Mouse (Mus musculus): Measurements from ENCODE around the gene Mtmr3. TPM values are rescaled to one million over a fixed set of nuclear protein-coding genes. Genes with fewer than 3 reads are reported as not detected.

Mtmr3 gene
- polyA plus RNA-seq, 1 experiment from 2014 or later: 28.1 TPM

DNA sequence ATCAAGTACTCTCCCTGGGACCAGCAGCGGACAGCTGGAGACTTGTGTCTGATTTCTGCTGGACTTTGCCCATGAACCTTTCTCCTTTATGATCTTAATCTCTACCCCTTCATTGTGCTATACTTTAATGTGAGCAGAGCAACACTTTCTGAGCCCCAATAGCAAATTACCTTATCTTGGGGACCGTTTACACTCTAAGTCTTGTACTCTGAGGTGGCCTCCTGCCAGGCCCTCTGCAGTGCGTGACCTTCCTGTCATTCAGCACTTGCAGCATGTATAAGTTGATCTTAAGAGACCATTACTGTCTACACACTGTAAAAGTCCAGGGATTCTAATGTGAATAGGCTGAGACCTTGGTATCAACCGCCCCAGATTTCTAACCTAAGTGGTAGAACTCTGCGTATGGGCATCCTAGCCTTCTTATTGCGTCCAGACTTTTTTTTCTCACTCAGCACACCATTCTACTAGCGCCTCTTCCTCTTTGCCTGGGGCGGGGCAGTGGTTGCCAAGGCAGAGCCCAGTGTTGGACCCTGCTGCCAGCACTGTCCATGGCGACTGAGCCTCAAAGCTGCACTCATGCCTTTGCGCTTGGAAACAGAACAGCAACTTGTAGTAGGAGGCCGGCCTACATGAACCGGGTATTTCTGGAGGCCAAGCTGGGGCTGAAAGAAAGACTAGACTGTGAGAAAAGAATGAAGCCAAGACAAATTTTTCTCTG, 142.0 kb downstream of the Mtmr3 start:
- no peak overlapping the region for H3K4me3 ChIP-seq
- no peaks in the 10 kb centered on the region for H3K4me1 ChIP-seq (replicated peaks)
- no peaks in the 10 kb centered on the region for H3K9me3 ChIP-seq
- H3K36me3 ChIP-seq: no peaks in the 10 kb centered on the region
- no peak overlapping the region for H3K4me2 ChIP-seq
- no peak for ATAC-seq (ENCODE audit: low read depth)
- H3K9ac ChIP-seq: no peak overlapping the region
- H3K27me3 ChIP-seq: no peaks in the 10 kb centered on the region
- H3K27ac ChIP-seq (replicated peaks): no peak overlapping the region
- 83% methylated on average over 12 of the region's 12 CpGs for WGBS

DNA sequence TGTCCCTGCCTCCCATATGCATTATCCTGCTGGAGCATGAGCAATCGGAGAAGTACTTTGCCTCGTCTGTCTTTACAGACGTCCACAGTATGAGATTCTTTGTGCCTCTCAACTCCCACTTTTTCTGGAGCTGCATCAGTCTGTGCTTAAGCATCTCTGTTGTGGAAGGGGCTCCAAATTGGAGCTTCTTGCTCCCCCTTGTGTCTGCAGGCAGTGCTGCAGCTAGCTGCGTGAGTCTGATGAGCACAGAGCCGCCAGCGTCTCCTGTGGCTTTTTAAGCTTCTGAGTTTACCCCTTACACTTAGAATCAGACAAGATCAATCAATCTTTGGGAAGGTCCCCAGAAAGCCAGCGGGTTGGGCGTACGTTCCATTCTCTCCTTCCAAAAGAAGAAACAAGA, 143.5 kb downstream of the Mtmr3 start:
- Histone ChIP-seq H3K4me1 (replicated peaks) (no peaks in the 10 kb centered on the region), H3K9me3 (no peaks in the 10 kb centered on the region), H3K36me3 (no peaks in the 10 kb centered on the region), H3K27ac (replicated peaks) (no peak overlapping the region), H3K4me2 (no peak overlapping the region), H3K9ac (no peak overlapping the region), H3K4me3 (no peak overlapping the region), H3K27me3 (no peaks in the 10 kb centered on the region)
- no peak for ATAC-seq (ENCODE audit: low read depth)
- 27% methylated on average over 9 of the region's 9 CpGs for WGBS

DNA sequence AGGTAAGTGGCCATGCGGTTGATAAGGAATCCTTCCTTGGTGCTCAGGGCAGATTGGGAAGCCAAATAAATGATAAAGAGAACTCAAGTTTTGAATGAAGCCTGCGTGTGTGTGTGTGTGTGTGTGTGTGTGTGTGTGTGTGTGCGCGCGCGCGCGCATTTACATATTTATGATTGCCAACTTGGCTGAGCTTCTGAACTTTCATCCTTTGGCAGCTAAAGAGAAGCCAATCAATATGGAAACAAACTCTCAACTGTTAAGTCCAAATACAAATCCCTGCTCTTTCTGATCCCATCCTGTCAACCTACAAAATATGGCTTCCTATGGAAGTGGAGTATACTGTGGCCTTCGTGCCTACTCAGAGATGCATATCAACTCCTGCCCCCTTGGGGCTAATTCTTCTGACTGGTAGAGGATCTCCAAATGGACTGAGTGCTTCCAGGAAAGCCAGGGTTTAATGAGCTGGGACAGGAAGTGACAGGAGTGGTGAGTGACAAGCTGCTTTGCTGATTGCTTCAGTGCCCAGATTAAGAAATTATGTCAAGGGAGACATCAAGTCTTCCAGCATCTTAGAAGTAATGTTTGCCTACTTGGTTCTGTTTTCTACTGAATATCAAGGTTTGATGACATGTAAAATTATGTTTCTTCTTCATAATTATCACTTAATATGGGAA, 148.3 kb downstream of the Mtmr3 start:
- Histone ChIP-seq H3K9ac (no peak overlapping the region), H3K36me3 (no peaks in the 10 kb centered on the region), H3K4me3 (no peak overlapping the region), H3K27ac (replicated peaks) (no peak overlapping the region), H3K27me3 (no peaks in the 10 kb centered on the region), H3K9me3 (no peaks in the 10 kb centered on the region), H3K4me1 (replicated peaks) (no peaks in the 10 kb centered on the region), H3K4me2 (no peak overlapping the region)
- WGBS: 94% methylated on average over 9 of the region's 9 CpGs
- ATAC-seq (ENCODE audit: low read depth): no peak

DNA sequence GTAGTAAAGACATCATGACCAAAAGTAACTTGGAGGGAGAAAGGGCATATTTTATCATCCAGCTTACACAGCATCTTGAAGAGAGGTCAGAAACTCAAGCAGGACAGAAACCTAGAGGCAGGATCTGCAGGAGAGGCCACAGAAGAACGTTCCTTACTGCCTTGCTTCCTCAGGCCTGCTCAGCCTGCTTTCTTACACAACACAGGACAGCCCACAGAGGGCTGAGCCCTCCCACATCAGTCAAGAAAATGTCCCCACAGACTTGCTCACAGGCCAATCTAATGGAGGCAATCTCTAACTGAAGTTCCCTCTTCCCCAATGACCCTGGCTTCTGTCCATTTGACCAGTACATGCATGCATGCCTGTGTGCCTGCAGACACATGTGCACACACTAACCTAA, 152.4 kb downstream of the Mtmr3 start:
- no peak overlapping the region for H3K9ac ChIP-seq
- H3K27me3 ChIP-seq: no peaks in the 10 kb centered on the region
- H3K4me3 ChIP-seq: no peak overlapping the region
- no peaks in the 10 kb centered on the region for H3K36me3 ChIP-seq
- H3K9me3 ChIP-seq: no peaks in the 10 kb centered on the region
- WGBS: 38% methylated on average over 1 of the region's 1 CpGs
- ATAC-seq (ENCODE audit: low read depth): no peak
- H3K4me1 ChIP-seq (replicated peaks): no peaks in the 10 kb centered on the region
- H3K27ac ChIP-seq (replicated peaks): no peak overlapping the region
- no peak overlapping the region for H3K4me2 ChIP-seq

DNA sequence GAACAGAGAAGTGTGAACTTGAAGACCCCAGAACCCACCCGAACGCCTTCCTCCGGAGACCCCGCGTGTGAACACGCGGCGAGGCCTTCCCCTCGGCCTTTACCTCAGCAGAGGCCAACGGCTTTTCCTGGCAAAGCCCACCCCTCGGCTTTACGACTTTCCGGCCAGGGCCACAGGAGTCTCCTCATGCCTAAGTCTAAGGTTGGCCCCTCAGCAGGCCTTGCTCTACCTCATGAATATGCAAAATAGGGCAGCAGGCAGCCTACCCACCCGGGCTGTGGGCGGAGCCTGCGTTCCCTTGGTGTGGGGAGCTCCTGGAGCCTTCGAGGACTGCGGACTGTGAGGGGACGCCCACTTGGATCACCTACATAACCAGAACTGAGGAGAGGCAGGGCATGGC, 153.7 kb downstream of the Mtmr3 start, which contains the start of gene Hormad2:
Hormad2 (minus strand) TSS at position 128 of the 400 bp plus-strand sequence.
- no peak for ATAC-seq (ENCODE audit: low read depth)
- no peak within 1 kb of the TSS for H3K9ac ChIP-seq

DNA sequence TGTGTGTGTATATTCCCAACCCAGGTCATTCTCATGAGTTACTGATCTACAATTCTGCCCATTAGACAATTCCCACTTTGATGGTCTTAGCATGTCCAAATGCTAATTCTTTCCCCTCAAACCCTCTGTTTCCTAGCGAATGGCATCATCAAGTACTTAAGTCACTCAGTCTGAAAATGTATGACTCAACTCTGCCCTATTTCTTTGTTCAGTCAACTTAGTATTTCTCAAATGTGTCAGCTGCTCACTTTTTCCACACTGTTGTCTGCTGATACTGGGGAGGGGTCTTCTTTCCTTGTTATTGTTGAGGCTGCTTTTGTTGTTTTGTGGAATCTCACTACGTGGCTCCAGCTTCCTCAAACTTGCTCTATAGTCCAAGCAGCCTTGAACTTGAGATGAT, 156.5 kb downstream of the Mtmr3 start:
- Histone ChIP-seq H3K27ac (replicated peaks) (no peak overlapping the region), H3K4me1 (replicated peaks) (no peaks in the 10 kb centered on the region), H3K9me3 (no peaks in the 10 kb centered on the region), H3K4me3 (no peak overlapping the region), H3K4me2 (no peak overlapping the region), H3K27me3 (no peaks in the 10 kb centered on the region), H3K36me3 (no peaks in the 10 kb centered on the region), H3K9ac (no peak overlapping the region)
- no peak for ATAC-seq (ENCODE audit: low read depth)
- 63% methylated on average over 2 of the region's 2 CpGs for WGBS

More for the DNA sequence above, 153.7 kb downstream of the Mtmr3 start, which contains the start of gene Hormad2:
- Histone ChIP-seq H3K4me1 (replicated peaks) (no peaks in the 10 kb centered on the region), H3K4me3 (no peak within 1 kb of the TSS), H3K9me3 (no peaks in the 10 kb centered on the region), H3K27me3 (no peaks in the 10 kb centered on the region), H3K27ac (replicated peaks) (no peak within 1 kb of the TSS), H3K36me3 (no peaks in the 10 kb centered on the region), H3K4me2 (no peak within 1 kb of the TSS)
- 50% methylated on average over 19 of the region's 19 CpGs for WGBS

DNA sequence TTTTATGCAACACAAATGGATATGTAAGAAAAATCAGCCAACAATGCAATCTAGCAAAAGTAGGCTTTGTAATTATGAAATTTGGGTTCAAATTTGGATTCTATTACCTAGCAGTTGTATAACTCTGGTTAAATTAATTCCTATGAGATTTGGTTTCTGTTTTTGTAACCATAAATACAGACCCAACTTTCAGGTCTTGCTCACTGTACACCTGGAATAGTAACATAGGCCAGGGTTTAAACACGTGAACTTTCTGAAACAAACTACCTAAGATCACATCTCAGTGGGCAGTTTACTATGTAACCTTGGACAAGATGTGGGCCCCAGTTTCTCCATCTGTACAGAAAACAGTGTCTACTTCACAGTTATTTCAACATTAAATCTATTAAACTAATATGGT, 157.3 kb downstream of the Mtmr3 start:
- Histone ChIP-seq H3K27me3 (no peaks in the 10 kb centered on the region), H3K4me2 (no peak overlapping the region), H3K9ac (no peak overlapping the region), H3K4me3 (no peak overlapping the region), H3K36me3 (no peaks in the 10 kb centered on the region), H3K4me1 (replicated peaks) (no peaks in the 10 kb centered on the region), H3K27ac (replicated peaks) (no peak overlapping the region), H3K9me3 (no peaks in the 10 kb centered on the region)
- 81% methylated on average over 1 of the region's 1 CpGs for WGBS
- ATAC-seq (ENCODE audit: low read depth): no peak

DNA sequence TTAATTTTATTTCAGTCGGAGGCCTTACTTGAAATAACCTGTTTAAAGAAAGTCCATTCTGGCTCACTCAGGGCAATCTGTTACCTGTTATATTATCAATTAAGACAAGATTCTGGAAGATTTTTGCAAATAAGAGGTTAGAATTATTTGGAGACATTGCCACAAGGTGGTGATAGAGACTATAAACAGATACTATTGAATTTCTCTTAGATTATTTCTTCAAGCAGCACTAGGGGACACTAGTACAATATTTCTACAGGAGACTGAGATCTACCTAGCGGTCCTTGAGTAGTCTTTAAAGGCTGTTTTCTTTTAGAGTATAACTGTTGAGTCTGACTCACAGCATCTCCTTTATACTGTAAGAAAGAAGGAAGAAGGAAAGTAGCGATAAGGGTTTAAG, 158.0 kb downstream of the Mtmr3 start:
- no peak for ATAC-seq (ENCODE audit: low read depth)
- Histone ChIP-seq H3K4me2 (no peak overlapping the region), H3K27ac (replicated peaks) (no peak overlapping the region), H3K9me3 (no peaks in the 10 kb centered on the region), H3K4me1 (replicated peaks) (no peaks in the 10 kb centered on the region), H3K4me3 (no peak overlapping the region), H3K27me3 (no peaks in the 10 kb centered on the region), H3K9ac (no peak overlapping the region), H3K36me3 (no peaks in the 10 kb centered on the region)
- WGBS: 88% methylated on average over 3 of the region's 3 CpGs

DNA sequence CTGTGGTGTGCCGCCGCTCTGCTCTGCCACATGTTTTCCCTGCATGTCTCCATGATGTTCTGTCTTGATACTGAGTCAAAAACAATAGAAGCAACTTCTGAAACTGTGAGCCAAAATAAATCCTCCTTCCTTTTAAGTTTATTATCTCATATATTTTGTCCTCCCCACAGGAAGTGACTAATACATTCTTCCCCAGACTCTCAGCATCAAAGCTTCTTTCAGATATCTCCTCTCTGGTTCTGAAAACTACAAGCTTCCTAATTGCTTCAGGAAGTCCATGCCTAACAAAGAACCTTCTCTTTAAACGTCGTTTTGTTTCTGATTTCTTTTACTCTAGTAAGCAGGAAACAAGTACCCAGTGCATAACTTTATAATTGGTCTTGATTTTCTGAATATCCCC, 160.2 kb downstream of the Mtmr3 start:
- ATAC-seq (ENCODE audit: low read depth): no peak
- WGBS: 66% methylated on average over 4 of the region's 4 CpGs

More for the DNA sequence above, 160.2 kb downstream of the Mtmr3 start:
- Histone ChIP-seq H3K4me3 (no peak overlapping the region), H3K27me3 (no peaks in the 10 kb centered on the region), H3K4me1 (replicated peaks) (no peaks in the 10 kb centered on the region), H3K9me3 (no peaks in the 10 kb centered on the region), H3K36me3 (no peaks in the 10 kb centered on the region), H3K27ac (replicated peaks) (no peak overlapping the region), H3K9ac (no peak overlapping the region), H3K4me2 (no peak overlapping the region)

Other genes starting within 250 kb of the Mtmr3 start
- gene Hormad2, start 153.8 kb downstream of the Mtmr3 start, polyA plus RNA-seq (2015; fragmentation: Nextera tagmentation; extraction: Ambion mirVana): 0.17 TPM in 1 of 2 replicates, not detected in the other
- gene Gm11032, start 25.2 kb upstream of the Mtmr3 start, polyA plus RNA-seq (2015; fragmentation: Nextera tagmentation; extraction: Ambion mirVana): not detected in 2 replicates
- 22.3 and 23.7 TPM in 2 replicates for gene Ascc2, start 42.9 kb upstream of the Mtmr3 start, polyA plus RNA-seq (2015; fragmentation: Nextera tagmentation; extraction: Ambion mirVana)
- 595 and 628 TPM in 2 replicates for gene Uqcr10, start 109.5 kb upstream of the Mtmr3 start, polyA plus RNA-seq (2015; fragmentation: Nextera tagmentation; extraction: Ambion mirVana)
- 61.5 and 72.6 TPM in 2 replicates for gene Zmat5, start 109.8 kb upstream of the Mtmr3 start, polyA plus RNA-seq (2015; fragmentation: Nextera tagmentation; extraction: Ambion mirVana)
- 2.7 and 3.3 TPM in 2 replicates for gene Cabp7, start 151.9 kb upstream of the Mtmr3 start, polyA plus RNA-seq (2015; fragmentation: Nextera tagmentation; extraction: Ambion mirVana)